Mouse (Mus musculus) WW6 (cell line): ENCODE measurements around the gene Pax4.
A peak's percentile ranks its signal among the peaks of the same experiment; 100 is the strongest.

Experiments
- DNase-seq: peaks from one replicate; pipeline ENCODE4 v3.0.0-alpha.2; 2013; ENCODE audit warnings: low read depth, low spot score

Gene Pax4

DNA sequence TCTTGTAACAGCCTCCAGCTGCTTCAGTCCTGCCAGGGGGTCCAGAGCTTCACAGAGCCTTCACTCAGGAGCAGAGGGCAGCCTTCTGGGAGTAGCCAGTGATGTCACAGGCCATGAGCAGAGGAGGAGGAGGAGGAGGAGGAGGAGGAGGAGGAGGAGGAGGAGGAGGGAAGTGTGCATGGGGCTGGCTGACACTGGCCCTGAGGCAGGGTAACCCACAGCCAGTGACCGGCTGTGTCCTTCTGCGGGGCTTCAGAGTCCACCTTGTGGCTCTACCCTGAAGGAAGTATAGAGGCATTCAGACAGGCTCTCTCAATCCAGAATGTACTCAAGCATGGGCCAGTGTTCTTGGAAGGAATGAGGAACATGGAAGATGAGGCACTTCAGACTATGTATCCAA, at the start of gene Pax4:
Gene Pax4 (minus strand): TSS at position 101 of the 400 bp plus-strand sequence.
- no peak for DNase-seq

DNA sequence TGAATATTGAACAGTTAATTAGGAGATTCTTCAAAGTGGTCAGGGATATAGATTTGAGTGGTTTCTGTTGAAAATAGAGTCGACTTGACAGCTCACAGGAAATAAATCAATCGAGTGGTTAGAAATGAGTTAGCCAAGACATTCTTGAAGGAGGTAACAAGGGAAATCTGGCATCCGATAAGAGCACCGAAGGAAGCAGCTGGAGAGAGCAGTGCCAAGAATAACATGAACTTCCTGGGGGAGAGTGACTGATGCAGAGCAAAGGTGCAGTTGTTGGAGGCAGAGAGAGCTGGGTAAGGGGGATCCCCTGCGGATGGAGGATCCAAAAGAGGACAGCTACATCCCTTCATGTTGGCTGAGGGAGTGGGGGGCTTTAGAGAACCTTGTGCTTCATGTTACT, 48.7 kb upstream of the Pax4 start:
- DNase-seq: no peak

DNA sequence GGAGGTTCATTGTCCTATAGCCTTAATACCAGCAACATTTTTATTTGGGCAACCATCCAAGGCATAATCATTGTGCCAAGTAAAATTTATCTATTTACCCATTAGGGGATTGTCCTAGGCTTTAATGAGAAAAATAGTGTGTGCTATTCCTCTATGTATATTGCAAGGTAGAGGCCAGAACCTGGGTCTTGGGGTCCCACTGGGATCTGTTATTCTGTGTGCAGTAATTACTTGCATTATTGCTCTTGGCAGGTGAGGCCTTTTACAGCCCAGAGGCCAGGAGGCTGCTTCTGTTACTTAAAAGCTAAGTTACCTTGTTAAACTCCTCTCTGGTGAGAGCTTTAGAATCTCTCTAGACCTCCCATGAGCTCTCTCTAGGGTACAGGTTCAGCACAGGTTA, 42.0 kb upstream of the Pax4 start:
- DNase-seq: no peak

DNA sequence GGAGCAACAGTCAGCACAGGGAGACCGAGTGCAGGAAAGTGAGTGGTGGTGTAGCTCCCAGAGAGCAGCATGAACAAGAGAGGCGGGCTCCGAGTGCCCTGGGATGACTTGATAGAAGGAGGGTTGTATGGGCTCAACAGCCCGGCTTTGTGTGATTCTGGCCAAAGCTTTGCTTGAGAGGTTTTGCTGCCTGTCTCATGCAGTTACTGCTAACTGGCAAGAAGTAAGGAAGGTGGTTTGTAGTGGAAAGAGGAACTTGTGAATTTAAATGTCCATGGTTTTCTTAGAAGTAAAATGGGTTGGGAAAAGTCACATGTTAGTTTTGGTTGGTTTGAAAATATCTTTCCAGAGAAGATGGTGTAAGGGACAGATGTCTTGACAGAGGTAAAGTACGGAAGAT, 41.5 kb upstream of the Pax4 start:
- DNase-seq: no peak

DNA sequence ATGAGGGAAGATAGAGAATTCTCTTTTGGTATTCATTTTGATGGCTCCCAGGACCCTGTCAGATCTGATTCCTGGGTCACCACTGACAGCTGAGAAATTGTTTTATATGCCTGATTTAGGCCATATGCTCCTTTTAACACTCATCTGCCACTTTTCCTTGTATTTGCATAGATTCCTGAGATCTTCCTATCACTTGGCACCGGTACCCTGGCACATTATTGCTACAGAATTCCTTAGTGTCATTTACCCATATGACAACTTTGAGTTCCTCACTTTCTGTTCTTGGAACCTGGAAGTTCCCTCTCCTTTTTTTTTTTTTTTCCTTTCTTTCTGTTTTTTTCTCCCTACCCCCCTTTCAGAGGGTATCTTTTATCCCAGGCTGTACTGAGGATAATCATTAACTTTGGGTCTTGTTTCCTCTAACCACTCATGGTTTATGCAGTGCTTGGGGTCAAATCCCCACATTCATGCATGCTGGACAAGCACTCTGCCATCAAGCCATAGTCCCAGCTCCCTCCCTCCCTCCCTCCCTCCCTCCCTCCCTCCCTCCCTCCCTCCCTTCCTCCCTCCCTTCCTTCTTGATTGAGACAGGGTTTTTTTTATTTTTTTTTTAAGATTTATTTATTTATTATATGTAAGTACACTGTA, 39.2 kb upstream of the Pax4 start:
- DNase-seq: no peak

DNA sequence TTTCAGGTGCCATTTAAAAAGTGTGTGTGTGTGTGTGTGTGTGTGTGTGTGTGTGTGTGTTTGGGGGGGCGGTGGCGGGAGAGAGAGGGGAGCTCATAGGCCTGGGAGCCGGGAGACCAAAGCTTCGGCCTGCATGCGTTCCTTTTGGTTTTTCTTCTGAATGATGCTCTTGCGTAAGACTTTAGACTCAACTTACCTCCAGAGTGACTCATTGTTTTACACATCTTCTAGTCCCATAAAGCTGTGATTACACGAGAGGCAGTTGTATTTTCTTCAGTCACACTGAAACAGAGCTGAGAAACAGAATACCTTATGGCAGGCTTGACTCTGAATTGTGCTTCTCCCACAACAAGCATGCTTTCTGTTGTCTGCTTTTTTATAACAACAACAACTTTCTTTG, 37.8 kb upstream of the Pax4 start:
- DNase-seq: no peak

DNA sequence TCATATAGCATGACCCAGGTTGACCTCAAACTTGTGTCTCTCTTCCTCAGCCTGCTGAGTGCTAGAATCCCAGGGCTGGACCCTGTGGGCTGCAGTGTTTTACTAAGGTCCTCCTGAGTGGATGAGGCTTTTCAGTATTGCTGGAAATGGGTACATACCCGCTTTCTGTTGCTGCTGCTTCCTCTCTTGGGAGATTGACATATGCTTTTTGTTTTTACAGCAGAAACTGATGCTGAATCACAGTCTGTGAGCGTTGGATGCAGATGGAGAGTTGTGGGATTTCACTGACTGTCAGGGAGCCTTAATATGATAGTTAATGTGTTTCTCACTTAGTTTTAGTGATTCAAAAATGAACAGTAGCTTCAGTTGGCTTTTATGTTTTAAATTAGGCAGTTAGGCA, 37.3 kb upstream of the Pax4 start:
- no peak for DNase-seq

DNA sequence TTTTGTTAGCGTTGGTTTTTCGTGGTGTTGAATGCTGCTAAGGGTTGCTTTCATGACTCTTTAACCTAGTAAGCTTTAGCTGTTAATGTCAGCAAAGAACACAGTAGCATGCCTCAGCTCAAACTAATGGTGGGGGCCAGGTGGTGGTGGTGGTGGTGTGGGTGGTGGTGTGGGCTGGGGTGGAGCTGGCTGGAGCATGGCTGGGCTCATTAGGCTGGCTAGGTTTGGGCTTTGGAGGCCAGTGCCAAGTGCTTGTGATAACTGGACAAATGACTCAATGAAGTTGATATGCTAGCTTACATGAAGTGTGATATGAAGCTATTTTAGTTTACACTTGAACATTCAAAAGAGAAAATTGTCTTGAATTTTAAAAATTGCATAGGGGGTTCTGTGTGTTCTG, 36.9 kb upstream of the Pax4 start:
- DNase-seq: no peak

DNA sequence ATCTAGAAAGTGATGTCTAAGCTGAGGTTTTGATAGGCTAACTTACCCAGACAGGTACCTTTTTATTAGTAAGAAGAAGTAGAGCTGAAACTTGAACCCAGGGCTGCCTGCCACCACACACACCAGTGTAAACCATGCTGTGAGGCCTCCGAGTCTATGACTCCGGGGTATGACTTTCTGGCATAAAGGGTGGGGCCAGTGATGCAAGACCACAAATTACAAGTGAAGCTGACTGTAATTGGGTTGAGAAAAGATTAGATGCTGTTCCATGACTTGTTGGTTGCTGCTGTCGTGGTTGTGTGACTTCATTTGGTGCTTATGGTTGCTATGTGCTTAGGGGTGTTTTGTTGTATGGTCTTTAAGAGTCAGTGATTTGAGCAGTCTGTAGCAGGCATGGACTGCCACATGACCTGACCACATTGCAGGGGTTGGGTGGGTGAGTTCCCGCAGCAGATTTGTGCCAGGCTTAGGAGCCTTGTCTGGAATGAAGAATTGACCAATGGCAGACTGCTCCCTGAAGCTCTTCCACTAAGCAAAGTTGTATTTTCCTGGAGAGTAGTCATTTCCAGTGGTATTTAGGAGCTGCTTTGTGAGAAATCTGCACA, 33.7 kb upstream of the Pax4 start:
- DNase-seq: no peak

DNA sequence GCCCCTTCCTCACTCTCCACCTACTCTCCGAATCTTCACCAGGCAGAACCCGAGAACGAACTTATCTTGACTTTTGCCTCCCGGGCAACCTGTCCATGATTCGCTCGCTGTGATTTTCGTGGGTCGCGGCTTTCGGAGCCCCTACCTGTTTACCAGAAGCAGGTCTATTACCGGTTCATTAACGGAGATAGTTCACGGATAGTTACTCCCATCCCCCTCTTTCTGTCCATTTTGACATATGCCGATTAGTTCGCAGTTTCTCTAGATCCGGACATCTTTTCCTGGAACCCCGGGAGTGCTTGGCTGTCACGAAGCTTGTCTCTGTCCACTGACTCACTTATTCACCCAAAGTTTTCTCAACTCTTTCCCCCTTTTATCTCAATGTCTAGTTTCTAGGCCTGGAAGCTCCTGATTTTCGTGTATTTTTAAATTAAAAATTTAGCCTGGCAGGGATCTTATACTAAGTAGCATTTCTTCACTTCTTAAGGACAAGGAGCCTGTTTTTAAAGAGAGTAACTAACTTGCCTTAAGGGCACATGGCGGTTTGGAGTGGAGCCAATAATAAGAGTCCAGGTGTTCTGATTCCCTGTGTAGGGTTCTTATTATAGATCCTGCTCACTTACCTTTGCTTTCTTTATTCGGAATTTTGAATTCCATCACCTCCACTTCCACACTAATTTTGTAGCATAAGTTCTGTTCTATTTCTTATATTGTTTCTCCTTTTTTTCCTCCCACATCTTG, 31.8 kb upstream of the Pax4 start:
- DNase-seq: no peak

DNA sequence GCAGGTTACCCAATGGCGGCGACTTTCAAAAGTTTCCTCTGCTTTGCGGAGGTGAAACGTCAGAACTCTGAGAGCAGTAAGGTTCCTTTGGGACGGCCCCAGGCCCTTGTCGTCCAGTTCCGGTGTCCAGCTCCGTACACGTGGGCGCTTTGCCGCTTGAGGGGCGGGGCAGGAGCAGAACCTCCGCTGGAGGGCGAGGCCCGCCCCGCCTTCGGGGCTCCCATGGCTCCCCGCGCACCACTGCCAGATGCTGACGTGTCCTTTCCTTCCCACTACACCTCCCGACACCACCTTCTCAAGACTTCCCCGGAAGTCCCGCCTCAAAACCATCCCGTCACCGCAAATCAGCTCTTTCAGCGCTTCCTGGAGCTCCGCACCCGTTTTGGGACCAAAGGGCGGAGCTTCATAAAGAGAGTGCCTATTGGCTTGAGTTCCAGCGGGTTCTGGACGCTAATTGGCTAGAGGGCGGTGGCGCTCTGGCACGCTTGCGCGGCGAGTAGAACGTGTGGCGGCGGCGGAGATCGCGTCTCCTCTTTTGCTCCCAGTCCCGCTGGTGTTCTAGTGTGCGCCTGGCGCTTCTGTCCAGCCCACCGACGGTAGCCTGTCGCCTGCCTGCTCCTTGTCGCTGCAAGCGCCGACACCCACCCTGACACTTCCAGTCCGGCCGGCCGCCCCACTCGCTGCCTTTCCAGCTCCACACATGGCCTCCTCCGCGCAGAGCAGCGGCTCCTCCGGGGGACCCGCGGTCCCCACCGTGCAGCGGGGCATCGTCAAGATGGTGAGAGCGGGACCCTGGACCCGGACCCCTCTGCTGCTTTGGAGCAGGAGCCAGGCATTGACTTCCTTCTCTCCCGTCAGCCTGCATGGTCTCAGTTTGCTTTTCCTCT, 31.0 kb upstream of the Pax4 start:
- DNase-seq: peak; percentile 96

DNA sequence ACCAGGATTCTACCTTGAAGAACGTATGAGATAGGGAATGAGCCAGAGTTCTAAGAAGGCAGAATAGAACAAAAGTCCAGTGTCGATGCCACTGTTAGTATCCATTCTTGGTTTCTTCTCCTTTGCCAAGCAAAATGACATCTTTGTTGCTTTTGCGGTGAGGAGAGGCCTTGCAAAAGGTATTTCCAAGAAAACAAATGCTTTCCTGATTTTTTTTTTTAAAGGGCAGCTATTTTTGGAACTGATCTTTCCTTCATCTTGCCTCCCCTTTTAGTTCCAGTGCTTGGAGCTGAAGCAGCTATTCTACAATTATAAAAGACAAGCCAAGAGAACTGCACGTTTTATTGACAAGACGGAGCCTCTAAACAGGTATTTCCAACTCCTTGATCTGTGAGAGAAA, 25.7 kb upstream of the Pax4 start, which contains the start of gene Snd1:
Gene Snd1 (plus strand): TSS at position 301 of the 400 bp plus-strand sequence.
- no peak for DNase-seq

DNA sequence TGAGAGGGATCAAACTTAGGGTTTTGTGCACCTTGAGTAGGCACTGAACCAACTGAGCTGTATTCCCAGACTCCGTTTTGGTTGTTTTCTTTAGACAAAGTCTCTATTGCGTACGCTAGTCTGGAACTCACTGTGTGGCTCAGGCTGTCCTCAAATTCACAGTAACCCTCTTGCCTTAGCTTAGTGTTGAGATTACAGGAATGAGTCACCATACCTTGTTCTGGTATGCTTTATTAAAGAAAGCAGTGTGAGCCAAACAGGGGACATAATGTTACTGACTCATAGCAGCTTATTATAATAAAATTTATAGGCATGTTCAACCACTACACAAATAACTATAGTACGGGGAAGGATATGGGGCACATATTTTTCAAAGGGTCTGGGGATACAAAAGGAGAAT, 25.1 kb upstream of the Pax4 start:
- no peak for DNase-seq

DNA sequence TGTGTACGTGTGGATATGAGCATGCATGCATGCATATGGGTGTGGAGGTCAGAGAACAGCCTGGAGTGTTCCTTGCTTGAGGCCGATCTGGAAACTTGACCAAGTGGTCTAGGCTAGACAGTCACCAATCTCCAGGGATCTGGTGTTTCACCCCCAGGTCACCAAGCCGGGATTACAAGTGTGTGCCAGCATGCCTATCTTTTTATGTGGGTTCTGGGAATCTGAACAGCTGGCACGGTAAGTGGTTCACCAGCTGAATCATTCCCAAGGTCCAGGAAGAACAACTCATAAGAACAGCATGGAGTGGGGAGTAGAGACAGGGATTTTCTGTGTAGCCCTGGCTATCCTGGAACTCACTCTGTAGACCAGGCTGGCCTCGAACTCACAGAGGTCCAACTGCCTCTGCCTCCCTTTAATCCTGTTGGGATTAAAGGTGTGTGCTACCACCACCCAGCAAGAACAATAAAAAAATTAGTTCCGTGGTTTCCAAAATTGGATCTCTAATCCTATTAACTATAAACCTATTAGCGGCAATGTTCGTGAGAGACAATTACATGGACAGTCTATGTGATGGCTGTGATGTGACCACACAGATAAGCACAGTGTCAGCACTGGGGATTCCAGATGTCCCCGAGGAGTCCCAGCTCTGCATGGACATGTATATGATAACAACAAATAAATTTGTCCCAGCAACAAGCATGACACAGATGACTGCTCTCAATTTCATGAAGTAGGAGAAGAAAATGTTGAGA, 22.3 kb upstream of the Pax4 start:
- DNase-seq: no peak

DNA sequence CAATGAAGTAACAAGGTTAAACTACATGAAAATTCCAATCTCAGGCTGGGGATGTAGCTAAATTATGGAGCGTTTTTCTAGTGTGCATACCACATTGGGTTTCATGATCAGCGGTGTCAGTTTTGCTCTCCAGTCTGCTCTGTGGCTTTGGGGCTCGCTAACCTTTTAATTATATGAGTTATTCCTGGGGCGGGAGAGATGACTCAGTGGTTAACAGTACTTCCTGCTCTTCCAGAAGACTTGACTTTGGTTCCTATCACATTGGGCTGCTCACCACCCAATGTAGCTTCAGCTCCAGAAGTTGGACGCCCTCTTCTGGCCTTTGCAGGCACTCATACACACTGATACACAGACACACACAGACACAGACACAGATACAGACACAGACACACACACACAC, 21.5 kb upstream of the Pax4 start:
- no peak for DNase-seq

DNA sequence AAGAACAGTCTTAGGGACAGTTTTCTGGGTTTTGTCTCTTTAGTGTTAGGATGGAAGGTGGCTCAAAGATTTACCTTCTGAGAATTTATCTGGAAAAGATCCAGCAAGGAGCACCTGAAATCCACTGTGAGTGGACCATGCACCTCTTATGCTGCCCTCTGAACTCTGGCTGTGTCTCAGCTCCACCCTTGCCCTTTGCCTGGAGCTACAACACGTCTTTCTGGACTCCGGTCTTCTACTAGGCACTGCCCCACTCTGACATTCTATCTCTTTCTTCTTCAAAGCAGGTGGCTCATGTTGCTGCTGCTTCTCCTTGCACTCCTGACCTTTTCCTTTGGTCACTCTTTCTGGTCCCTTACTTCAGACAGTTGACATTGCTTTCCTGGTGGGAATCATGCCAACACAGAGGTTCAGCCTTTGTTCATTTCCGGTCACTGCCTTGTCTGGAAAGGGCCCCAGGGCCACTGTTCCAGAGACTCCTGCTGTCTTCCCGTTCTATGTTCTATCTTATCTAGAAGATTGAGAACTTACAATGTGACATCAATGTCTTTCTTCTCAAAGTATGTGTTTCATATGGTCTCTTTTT, 21.0 kb upstream of the Pax4 start:
- DNase-seq: no peak

DNA sequence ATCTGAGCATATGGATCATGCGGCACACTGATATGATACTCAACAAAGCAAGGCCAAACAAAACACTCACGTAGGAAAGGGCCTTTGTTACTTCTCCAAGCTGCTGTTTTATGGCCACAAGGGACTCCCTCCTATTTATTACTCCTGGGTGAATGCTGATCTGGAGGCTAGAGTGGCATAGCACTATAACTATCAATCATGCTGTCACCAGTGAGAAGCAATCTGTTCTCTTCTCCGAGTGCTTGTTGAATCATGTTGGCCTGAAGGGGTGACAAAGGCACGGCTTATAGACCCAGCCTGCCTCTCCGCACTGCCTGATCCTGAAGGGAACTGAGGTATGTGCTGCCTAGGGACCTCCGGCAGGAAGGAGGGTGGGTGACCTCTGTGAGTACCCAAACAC, 15.5 kb upstream of the Pax4 start:
- DNase-seq: no peak

DNA sequence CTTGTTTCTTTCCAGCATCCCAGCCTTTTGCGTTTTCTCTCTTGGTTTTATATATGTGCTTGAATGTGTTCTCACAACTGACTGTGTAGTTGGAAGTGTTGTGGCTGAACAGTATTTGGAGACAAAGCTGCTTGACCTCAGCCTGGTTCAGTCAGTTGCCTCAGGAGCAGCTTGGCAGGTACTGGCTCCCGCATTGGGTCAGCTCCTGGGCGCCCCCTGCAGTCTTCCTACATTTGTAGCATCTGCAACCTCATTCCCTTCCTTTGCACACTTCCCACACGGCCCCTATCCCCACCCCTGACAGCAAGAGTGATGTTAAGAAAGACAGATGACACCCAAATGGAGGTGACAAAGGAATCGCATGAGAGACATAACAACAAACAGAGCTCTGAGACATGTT, 11.4 kb upstream of the Pax4 start:
- no peak for DNase-seq

DNA sequence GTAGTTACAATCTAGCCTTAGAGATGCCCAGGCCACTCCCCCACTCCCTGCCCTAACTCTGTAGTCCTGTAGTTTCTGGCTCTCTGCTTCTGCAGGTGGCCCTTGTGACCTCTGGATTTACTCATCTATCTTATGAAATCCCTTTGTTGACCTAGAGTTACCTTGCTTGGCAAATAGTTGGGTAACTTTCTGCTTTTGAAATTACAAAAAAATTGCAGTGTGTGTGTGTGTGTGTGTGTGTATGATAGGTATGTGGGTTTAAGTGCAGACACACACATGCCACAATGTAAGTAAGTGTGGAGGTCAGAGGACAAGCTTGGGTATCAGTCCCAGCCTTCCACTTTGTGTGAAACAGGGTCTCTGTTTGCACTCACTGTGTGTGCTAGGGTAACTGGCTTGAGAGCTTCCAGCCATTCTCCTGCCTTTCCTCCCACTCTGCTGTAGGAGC, 10.1 kb upstream of the Pax4 start:
- DNase-seq: no peak

DNA sequence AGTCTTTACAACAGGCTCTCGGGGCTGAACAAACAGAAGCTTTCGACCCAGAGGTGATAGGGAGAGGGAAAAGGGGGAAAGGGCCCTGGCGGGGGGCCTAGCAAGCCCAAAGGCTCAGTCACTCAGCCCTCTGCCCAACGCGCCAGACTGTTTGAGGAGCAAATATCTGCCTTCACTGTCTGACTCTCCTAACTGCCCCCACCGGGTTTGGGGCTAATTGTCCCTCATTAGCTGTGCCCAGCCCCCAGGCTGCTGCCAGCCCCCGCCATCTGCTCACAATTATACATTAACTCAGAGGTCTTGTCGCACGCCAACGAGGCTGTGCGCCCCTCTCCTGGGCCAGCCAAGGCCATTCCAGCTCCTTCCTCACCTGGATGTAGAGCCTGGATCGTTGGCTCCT, 1.8 kb upstream of the Pax4 start:
- no peak for DNase-seq

DNA sequence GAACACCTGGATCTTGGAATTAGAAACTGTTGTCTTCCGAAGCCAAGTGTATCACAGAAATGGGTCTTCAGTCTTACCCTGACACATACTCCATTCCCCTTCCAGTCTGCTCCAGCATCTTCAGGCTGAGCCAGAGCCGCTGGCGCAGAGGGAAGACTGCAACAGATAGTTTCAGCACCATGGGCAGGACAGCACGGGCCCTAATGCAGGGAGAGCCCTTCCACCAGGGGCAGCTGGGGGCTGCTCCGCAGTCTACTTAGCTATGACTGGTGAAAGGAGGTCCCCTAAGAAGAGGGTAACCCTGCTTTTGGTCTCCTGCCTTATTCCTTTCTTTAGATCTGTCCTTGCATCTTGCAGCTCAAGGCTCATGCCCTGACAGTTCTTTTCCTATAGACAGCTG, 1.3 kb upstream of the Pax4 start:
- DNase-seq: no peak
